Mouse (Mus musculus): ENCODE measurements around the gene Olfr129. TPM values are rescaled to one million over a fixed set of nuclear protein-coding genes. Genes with fewer than 3 reads are reported as not detected.

The Olfr129 gene
- not detected in 2 replicates for polyA plus RNA-seq (2012; rRNA removed; ENCODE audit: low replicate concordance)

GRCm38 (mm10) chr17:38059979-38060378, at the start of gene Olfr129:
Gene Olfr129 (minus strand): TSS chr17:38060079.

GRCm38 (mm10) chr17:38088593-38088992, 28.7 kb upstream of the Olfr129 start, which contains the start of gene Olfr131:
Gene Olfr131 (minus strand): TSS chr17:38088693.

GRCm38 (mm10) chr17:38063621-38064020, 3.7 kb upstream of the Olfr129 start, which contains the start of gene Olfr130:
Gene Olfr130 (plus strand): TSS chr17:38063921.

Other genes starting within 250 kb of the Olfr129 start
- not detected in 2 replicates for gene Olfr125, start 227.1 kb downstream of the Olfr129 start, polyA plus RNA-seq (2012; rRNA removed; ENCODE audit: low replicate concordance)
- gene Olfr126, start 212.6 kb downstream of the Olfr129 start, polyA plus RNA-seq (2012; rRNA removed; ENCODE audit: low replicate concordance): not detected in 2 replicates
- gene Olfr127, start 159.6 kb downstream of the Olfr129 start, polyA plus RNA-seq (2012; rRNA removed; ENCODE audit: low replicate concordance): not detected in 2 replicates
- gene Olfr128, start 139.5 kb downstream of the Olfr129 start, polyA plus RNA-seq (2012; rRNA removed; ENCODE audit: low replicate concordance): not detected in 2 replicates
- gene Olfr761, start 107.0 kb downstream of the Olfr129 start, polyA plus RNA-seq (2012; rRNA removed; ENCODE audit: low replicate concordance): not detected in 2 replicates
- gene Olfr130, start 3.8 kb upstream of the Olfr129 start, polyA plus RNA-seq (2012; rRNA removed; ENCODE audit: low replicate concordance): not detected in 2 replicates
- gene Olfr131, start 28.6 kb upstream of the Olfr129 start, polyA plus RNA-seq (2012; rRNA removed; ENCODE audit: low replicate concordance): not detected in 2 replicates
- not detected in 2 replicates for gene Olfr132, start 74.4 kb upstream of the Olfr129 start, polyA plus RNA-seq (2012; rRNA removed; ENCODE audit: low replicate concordance)
- not detected in 2 replicates for gene Olfr133, start 85.2 kb upstream of the Olfr129 start, polyA plus RNA-seq (2012; rRNA removed; ENCODE audit: low replicate concordance)
- not detected in 2 replicates for gene Olfr134, start 111.3 kb upstream of the Olfr129 start, polyA plus RNA-seq (2012; rRNA removed; ENCODE audit: low replicate concordance)
- gene Olfr135, start 144.3 kb upstream of the Olfr129 start, polyA plus RNA-seq (2012; rRNA removed; ENCODE audit: low replicate concordance): not detected in 2 replicates
- not detected in 2 replicates for gene Olfr138, start 201.0 kb upstream of the Olfr129 start, polyA plus RNA-seq (2012; rRNA removed; ENCODE audit: low replicate concordance)
- not detected in 2 replicates for gene Olfr137, start 247.5 kb upstream of the Olfr129 start, polyA plus RNA-seq (2012; rRNA removed; ENCODE audit: low replicate concordance)